Mouse (Mus musculus): ENCODE measurements around the gene Gkn2. TPM values are rescaled to one million over a fixed set of nuclear protein-coding genes. Genes with fewer than 3 reads are reported as not detected.

The Gkn2 gene
- total and polyA plus RNA-seq, 2 experiments from 2014 or later, result not detected

GRCm38 (mm10) chr6:87369223-87369622 lies 3.9 kb upstream of the Gkn2 start:
- DNase-seq (ENCODE audit: low spot score) (no peak), ATAC-seq (ENCODE audit: insufficient read depth, low read depth) (no peak)
- H3K9ac ChIP-seq (replicated peaks; ENCODE audit: low read depth, low read length), result no peak overlapping the region
- no peak for TF ChIP-seq CTCF (IDR thresholded peaks at IDR 0.05; ENCODE audit: low read depth)
- no peak for TF ChIP-seq EP300 (IDR thresholded peaks at IDR 0.05; ENCODE audit: low read depth)
- H3K4me2 ChIP-seq (ENCODE audit: low read depth, low read length), result no peak overlapping the region
- no peak overlapping the region for H3K27ac ChIP-seq (ENCODE audit: low read depth)
- H3K4me1 ChIP-seq (ENCODE audit: control insufficient read depth, insufficient read depth), result no peaks in the 10 kb centered on the region
- no peaks in the 10 kb centered on the region for H3K9me3 ChIP-seq (replicated peaks; ENCODE audit: control insufficient read depth, low read length)
- 0 out of 2 replicates have a peak, but pooled peaks cover 18% of the 10 kb centered on the region for H3K27me3 ChIP-seq (ENCODE audit: control insufficient read depth, insufficient read depth, low read length)
- no peaks in the 10 kb centered on the region for H3K36me3 ChIP-seq (replicated peaks; ENCODE audit: control insufficient read depth, insufficient read depth, low read length)
- no peak overlapping the region for H3K4me3 ChIP-seq (ENCODE audit: low read depth, low read length)
- WGBS, result 72% methylated on average over 5 of the region's 5 CpGs

GRCm38 (mm10) chr6:87383926-87384691 lies 11.0 kb downstream of the Gkn2 start:
- ATAC-seq (ENCODE audit: insufficient read depth, low read depth) (0 out of 2 replicates have a peak, but pooled peaks have one; percentile 18), DNase-seq (ENCODE audit: low spot score) (peak; percentile 41)
- 10% methylated on average over 24 of the region's 24 CpGs for WGBS
- peak overlapping the region; percentile 18 for H3K4me3 ChIP-seq (ENCODE audit: low read depth, low read length)
- peaks cover 60% of the 10 kb centered on the region for H3K27me3 ChIP-seq (ENCODE audit: control insufficient read depth, insufficient read depth, low read length)
- H3K4me2 ChIP-seq (ENCODE audit: low read depth, low read length), result peak overlapping the region; percentile 49
- H3K27ac ChIP-seq (ENCODE audit: low read depth), result no peak overlapping the region
- no peaks in the 10 kb centered on the region for H3K36me3 ChIP-seq (replicated peaks; ENCODE audit: control insufficient read depth, insufficient read depth, low read length)
- no peak overlapping the region for H3K9ac ChIP-seq (replicated peaks; ENCODE audit: low read depth, low read length)
- H3K4me1 ChIP-seq (ENCODE audit: control insufficient read depth, insufficient read depth), result no peaks in the 10 kb centered on the region
- H3K9me3 ChIP-seq (replicated peaks; ENCODE audit: control insufficient read depth, low read length), result no peaks in the 10 kb centered on the region
- TF ChIP-seq EP300 (IDR thresholded peaks at IDR 0.05; ENCODE audit: low read depth) (no peak), CTCF (IDR thresholded peaks at IDR 0.05; ENCODE audit: low read depth) (peak; percentile 46)

GRCm38 (mm10) chr6:87384761-87385160 lies 11.6 kb downstream of the Gkn2 start:
- 21% methylated on average over 5 of the region's 6 CpGs for WGBS
- TF ChIP-seq CTCF (IDR thresholded peaks at IDR 0.05; ENCODE audit: low read depth), result no peak
- ATAC-seq (ENCODE audit: insufficient read depth, low read depth) (no peak), DNase-seq (ENCODE audit: low spot score) (no peak)
- Histone ChIP-seq H3K9ac (replicated peaks; ENCODE audit: low read depth, low read length) (no peak overlapping the region), H3K4me2 (ENCODE audit: low read depth, low read length) (peak overlapping the region; percentile 49), H3K4me3 (ENCODE audit: low read depth, low read length) (0 out of 2 replicates have a peak overlapping the region, but pooled peaks have one; percentile 18), H3K27me3 (ENCODE audit: control insufficient read depth, insufficient read depth, low read length) (peaks cover 60% of the 10 kb centered on the region), H3K9me3 (replicated peaks; ENCODE audit: control insufficient read depth, low read length) (no peaks in the 10 kb centered on the region), H3K36me3 (replicated peaks; ENCODE audit: control insufficient read depth, insufficient read depth, low read length) (no peaks in the 10 kb centered on the region), H3K27ac (ENCODE audit: low read depth) (no peak overlapping the region), H3K4me1 (ENCODE audit: control insufficient read depth, insufficient read depth) (no peaks in the 10 kb centered on the region)

- Histone ChIP-seq H3K9me3 (replicated peaks; ENCODE audit: control insufficient read depth, low read length) (no peaks in the 10 kb centered on the region), H3K27ac (ENCODE audit: low read depth) (no peak overlapping the region), H3K4me2 (ENCODE audit: low read depth, low read length) (no peak overlapping the region), H3K4me1 (ENCODE audit: control insufficient read depth, insufficient read depth) (no peaks in the 10 kb centered on the region), H3K9ac (replicated peaks; ENCODE audit: low read depth, low read length) (no peak overlapping the region), H3K27me3 (ENCODE audit: control insufficient read depth, insufficient read depth, low read length) (peaks cover 67% of the 10 kb centered on the region), H3K36me3 (replicated peaks; ENCODE audit: control insufficient read depth, insufficient read depth, low read length) (no peaks in the 10 kb centered on the region), H3K4me3 (ENCODE audit: low read depth, low read length) (no peak overlapping the region)
- DNase-seq (ENCODE audit: low spot score) (peak; percentile 69), ATAC-seq (ENCODE audit: insufficient read depth, low read depth) (peak; percentile 40; the same call in 1 of the 2 replicates)
- no peak for TF ChIP-seq EP300 (IDR thresholded peaks at IDR 0.05; ENCODE audit: low read depth)
- TF ChIP-seq CTCF (IDR thresholded peaks at IDR 0.05; ENCODE audit: low read depth), result peak; percentile 87
- 7% methylated on average over 7 of the region's 7 CpGs for WGBS
Observed at GRCm38 (mm10) chr6:87386203-87386602, 13.0 kb downstream of the Gkn2 start.

GRCm38 (mm10) chr6:87386681-87387080 lies 13.5 kb downstream of the Gkn2 start:
- H3K27me3 ChIP-seq (ENCODE audit: control insufficient read depth, insufficient read depth, low read length), result peaks cover 63% of the 10 kb centered on the region
- 75% methylated on average over 10 of the region's 10 CpGs for WGBS
- DNase-seq (ENCODE audit: low spot score), result no peak

More at GRCm38 (mm10) chr6:87386681-87387080, 13.5 kb downstream of the Gkn2 start:
- H3K9ac ChIP-seq (replicated peaks; ENCODE audit: low read depth, low read length), result no peak overlapping the region
- no peaks in the 10 kb centered on the region for H3K9me3 ChIP-seq (replicated peaks; ENCODE audit: control insufficient read depth, low read length)
- TF ChIP-seq EP300 (IDR thresholded peaks at IDR 0.05; ENCODE audit: low read depth) (no peak), CTCF (IDR thresholded peaks at IDR 0.05; ENCODE audit: low read depth) (no peak)
- H3K4me1 ChIP-seq (ENCODE audit: control insufficient read depth, insufficient read depth), result no peaks in the 10 kb centered on the region
- H3K4me2 ChIP-seq (ENCODE audit: low read depth, low read length), result no peak overlapping the region
- H3K27ac ChIP-seq (ENCODE audit: low read depth), result no peak overlapping the region
- ATAC-seq (ENCODE audit: insufficient read depth, low read depth), result no peak
- no peaks in the 10 kb centered on the region for H3K36me3 ChIP-seq (replicated peaks; ENCODE audit: control insufficient read depth, insufficient read depth, low read length)
- no peak overlapping the region for H3K4me3 ChIP-seq (ENCODE audit: low read depth, low read length)
